Mouse (Mus musculus) embryo, embryonic 11.5 days (tissue): ENCODE results near the gene Gm3047.
"Not testable (repeated sequence)": the region's sequence is repeated elsewhere in the genome, so short reads cannot be mapped to it uniquely, and the experiment has no call there.

Experiments used
- DNase-seq: peaks from one replicate; pipeline ENCODE4 v3.0.0-alpha.2; 2012; ENCODE audit warnings: low read depth, low spot score

Gene Gm3047

DNA sequence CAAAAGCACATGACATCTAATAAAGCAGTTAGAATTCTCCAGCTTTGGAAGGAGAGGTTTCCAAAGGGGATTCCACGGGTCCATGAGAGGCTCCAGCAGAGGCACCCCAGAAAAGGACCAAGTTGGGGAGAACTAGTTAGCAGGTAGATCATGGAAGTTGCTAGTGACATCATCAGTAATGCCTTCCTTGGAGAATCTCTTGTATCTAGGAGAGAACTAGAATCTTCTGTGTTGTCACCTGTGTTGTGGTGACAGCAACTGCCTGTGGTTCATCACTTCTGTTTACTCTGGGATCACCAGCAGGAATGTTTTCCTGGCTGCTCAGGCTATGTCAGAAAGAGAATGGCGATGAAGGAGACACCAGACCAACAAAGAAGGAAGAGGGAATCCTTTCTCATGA lies at the start of gene Gm3047:
TSS of gene Gm3047 (plus strand) at position 301 of the 400 bp plus-strand sequence.
- DNase-seq = not testable (repeated sequence)
